Mouse (Mus musculus): ENCODE results near the gene Vmn1r1. TPM values are rescaled to one million over a fixed set of nuclear protein-coding genes. Genes with fewer than 3 reads are reported as not detected.
"Not testable (repeated sequence)": the region's sequence is repeated elsewhere in the genome, so short reads cannot be mapped to it uniquely, and the experiment has no call there.

Vmn1r1 gene
- polyA plus RNA-seq (2015; fragmentation: Nextera tagmentation; extraction: Ambion mirVana), result not detected in 2 replicates

GRCm38 (mm10) chr1:182164386-182164785, at the start of gene Vmn1r1:
TSS of gene Vmn1r1 (minus strand) at chr1:182164486.
- Histone ChIP-seq H3K36me3 (ENCODE audit: insufficient read depth, low read length) (no peaks in the 10 kb centered on the region), H3K4me2 (ENCODE audit: low read length) (no peak within 1 kb of the TSS), H3K4me3 (replicated peaks; ENCODE audit: low read depth, low read length) (no peak within 1 kb of the TSS), H3K9me3 (replicated peaks; ENCODE audit: low read length) (no peaks in the 10 kb centered on the region), H3K27me3 (ENCODE audit: insufficient read depth, low read length) (no peaks in the 10 kb centered on the region), H3K9ac (ENCODE audit: low read depth, low read length) (no peak within 1 kb of the TSS), H3K27ac (no peak within 1 kb of the TSS), H3K4me1 (replicated peaks; ENCODE audit: insufficient read depth, low read length) (no peaks in the 10 kb centered on the region)
- no peak for ATAC-seq (replicated peaks; ENCODE audit: low FRiP score, low read depth)
- no peak for DNase-seq (ENCODE audit: low spot score)
- 80% methylated on average over 7 of the region's 7 CpGs for WGBS
- TF ChIP-seq CTCF (IDR thresholded peaks at IDR 0.05; ENCODE audit: low read depth), result no peak

DNA sequence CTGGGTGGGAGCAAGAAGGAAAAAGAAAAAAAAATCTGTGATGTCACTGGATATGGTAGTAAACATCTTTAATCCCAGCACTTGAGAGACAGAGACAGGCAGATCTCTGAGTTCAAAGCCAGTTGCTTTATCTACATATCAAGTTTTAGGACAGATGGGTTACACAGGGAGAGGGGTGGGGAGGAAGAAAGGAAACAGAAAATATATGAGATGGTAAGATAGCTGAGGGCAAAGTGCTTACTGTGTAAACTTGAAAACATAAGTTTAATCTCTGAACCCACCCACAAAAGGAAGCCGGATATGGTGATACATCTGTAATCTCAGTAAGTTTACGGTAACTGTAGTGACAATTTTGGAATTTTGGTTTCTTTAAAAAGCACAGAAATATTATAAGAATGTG, 46.0 kb upstream of the Vmn1r1 start:
- no peaks in the 10 kb centered on the region for H3K36me3 ChIP-seq (ENCODE audit: insufficient read depth, low read length)
- DNase-seq (ENCODE audit: low spot score), result no peak
- 67% methylated on average over 2 of the region's 2 CpGs for WGBS
- no peak for TF ChIP-seq CTCF (IDR thresholded peaks at IDR 0.05; ENCODE audit: low read depth)
- no peak overlapping the region for H3K27ac ChIP-seq
- H3K4me2 ChIP-seq (ENCODE audit: low read length), result no peak overlapping the region
- H3K4me1 ChIP-seq (replicated peaks; ENCODE audit: insufficient read depth, low read length), result no peaks in the 10 kb centered on the region
- H3K27me3 ChIP-seq (ENCODE audit: insufficient read depth, low read length), result no peaks in the 10 kb centered on the region
- H3K4me3 ChIP-seq (replicated peaks; ENCODE audit: low read depth, low read length), result no peak overlapping the region
- H3K9ac ChIP-seq (ENCODE audit: low read depth, low read length), result no peak overlapping the region
- ATAC-seq (replicated peaks; ENCODE audit: low FRiP score, low read depth), result no peak
- 0 out of 2 replicates have a peak, but pooled peaks cover 5% of the 10 kb centered on the region for H3K9me3 ChIP-seq (replicated peaks; ENCODE audit: low read length)

- no peak overlapping the region for H3K27ac ChIP-seq
- no peak overlapping the region for H3K9ac ChIP-seq (ENCODE audit: low read depth, low read length)
- DNase-seq (ENCODE audit: low spot score), result peak; percentile 38
- TF ChIP-seq CTCF (IDR thresholded peaks at IDR 0.05; ENCODE audit: low read depth), result no peak
- whole genome bisulfite sequencing, result 54% methylated on average over 1 of the region's 1 CpGs
- ATAC-seq (replicated peaks; ENCODE audit: low FRiP score, low read depth), result no peak
- no peaks in the 10 kb centered on the region for H3K27me3 ChIP-seq (ENCODE audit: insufficient read depth, low read length)
- no peaks in the 10 kb centered on the region for H3K4me1 ChIP-seq (replicated peaks; ENCODE audit: insufficient read depth, low read length)
- no peak overlapping the region for H3K4me3 ChIP-seq (replicated peaks; ENCODE audit: low read depth, low read length)
- H3K9me3 ChIP-seq (replicated peaks; ENCODE audit: low read length), result no peaks in the 10 kb centered on the region
- no peak overlapping the region for H3K4me2 ChIP-seq (ENCODE audit: low read length)
- H3K36me3 ChIP-seq (ENCODE audit: insufficient read depth, low read length), result no peaks in the 10 kb centered on the region
Observed at GRCm38 (mm10) chr1:182192581-182192980, 28.3 kb upstream of the Vmn1r1 start.

- Histone ChIP-seq H3K27me3 (ENCODE audit: insufficient read depth, low read length) (no peaks in the 10 kb centered on the region), H3K36me3 (ENCODE audit: insufficient read depth, low read length) (no peaks in the 10 kb centered on the region), H3K4me2 (ENCODE audit: low read length) (no peak overlapping the region), H3K9me3 (replicated peaks; ENCODE audit: low read length) (no peaks in the 10 kb centered on the region), H3K4me3 (replicated peaks; ENCODE audit: low read depth, low read length) (no peak overlapping the region), H3K9ac (ENCODE audit: low read depth, low read length) (no peak overlapping the region), H3K27ac (no peak overlapping the region), H3K4me1 (replicated peaks; ENCODE audit: insufficient read depth, low read length) (no peaks in the 10 kb centered on the region)
- ATAC-seq (replicated peaks; ENCODE audit: low FRiP score, low read depth) (no peak), DNase-seq (ENCODE audit: low spot score) (peak; percentile 42)
- no peak for TF ChIP-seq CTCF (IDR thresholded peaks at IDR 0.05; ENCODE audit: low read depth)
- 28% methylated on average over 10 of the region's 10 CpGs for WGBS
Observed at GRCm38 (mm10) chr1:182191816-182192545, 27.7 kb upstream of the Vmn1r1 start.

DNA sequence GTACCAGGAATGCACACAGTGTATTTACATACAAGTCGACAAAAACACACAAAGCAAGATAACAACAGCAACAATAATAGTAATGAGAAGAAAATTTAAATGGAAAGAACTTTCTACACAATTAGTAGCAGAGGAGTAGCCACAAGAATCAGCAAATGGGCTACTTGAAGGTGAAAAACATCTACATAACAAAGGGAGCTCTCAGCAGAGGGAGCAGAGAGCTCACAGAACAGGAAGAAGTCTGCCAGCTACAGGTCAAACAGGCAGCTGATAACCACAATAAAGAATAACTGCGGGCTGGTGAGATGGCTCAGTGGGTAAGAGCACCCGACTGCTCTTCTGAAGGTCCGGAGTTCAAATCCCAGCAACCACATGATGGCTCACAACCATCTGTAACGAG, 26.9 kb upstream of the Vmn1r1 start:
- H3K36me3 ChIP-seq (ENCODE audit: insufficient read depth, low read length), result no peaks in the 10 kb centered on the region
- ATAC-seq (replicated peaks; ENCODE audit: low FRiP score, low read depth) (no peak), DNase-seq (ENCODE audit: low spot score) (no peak)
- H3K9ac ChIP-seq (ENCODE audit: low read depth, low read length), result no peak overlapping the region
- H3K9me3 ChIP-seq (replicated peaks; ENCODE audit: low read length), result no peaks in the 10 kb centered on the region
- WGBS, result 64% methylated on average over 4 of the region's 5 CpGs
- no peak overlapping the region for H3K27ac ChIP-seq
- H3K4me2 ChIP-seq (ENCODE audit: low read length), result no peak overlapping the region
- no peaks in the 10 kb centered on the region for H3K27me3 ChIP-seq (ENCODE audit: insufficient read depth, low read length)
- H3K4me3 ChIP-seq (replicated peaks; ENCODE audit: low read depth, low read length), result no peak overlapping the region
- TF ChIP-seq CTCF (IDR thresholded peaks at IDR 0.05; ENCODE audit: low read depth), result no peak
- no peaks in the 10 kb centered on the region for H3K4me1 ChIP-seq (replicated peaks; ENCODE audit: insufficient read depth, low read length)

DNA sequence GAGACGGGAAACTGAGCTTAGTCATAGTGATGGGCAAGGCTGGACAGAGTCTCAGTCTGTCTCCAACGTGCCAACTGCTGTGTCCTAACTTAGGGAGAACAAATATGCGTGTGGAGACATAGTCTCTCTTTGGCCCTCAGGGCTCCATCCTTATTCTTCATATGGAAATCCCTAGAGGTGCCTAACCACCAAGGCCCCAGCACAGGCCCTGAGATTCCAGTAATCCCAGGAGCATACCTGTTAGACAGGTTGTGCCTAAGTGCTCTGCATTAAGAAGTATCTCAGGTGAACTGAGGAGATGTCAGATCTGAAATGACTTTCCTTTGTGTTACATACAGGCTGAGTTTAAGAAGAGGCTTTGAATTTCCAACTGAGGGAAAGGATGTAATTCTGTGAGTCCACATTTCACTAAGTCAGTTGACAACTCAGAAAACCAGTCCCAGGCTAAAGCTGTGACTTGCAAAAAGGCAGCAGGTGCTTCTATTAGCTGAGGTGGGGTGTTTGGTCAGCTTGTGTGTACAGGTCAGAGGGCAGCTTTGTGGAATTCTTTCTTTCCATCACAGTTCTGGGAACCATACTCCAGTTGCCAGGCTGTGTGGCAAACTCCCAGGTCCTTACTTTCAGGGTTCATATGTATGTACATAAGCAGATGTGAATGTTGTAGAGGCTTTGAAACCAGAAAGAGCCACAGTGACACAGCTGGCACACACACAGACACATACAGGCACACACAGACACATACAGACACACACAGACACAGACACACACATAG, 25.6 kb upstream of the Vmn1r1 start:
- no peak for TF ChIP-seq CTCF (IDR thresholded peaks at IDR 0.05; ENCODE audit: low read depth)
- H3K27ac ChIP-seq, result no peak overlapping the region
- no peaks in the 10 kb centered on the region for H3K9me3 ChIP-seq (replicated peaks; ENCODE audit: low read length)
- H3K9ac ChIP-seq (ENCODE audit: low read depth, low read length), result no peak overlapping the region
- ATAC-seq (replicated peaks; ENCODE audit: low FRiP score, low read depth), result no peak
- H3K4me2 ChIP-seq (ENCODE audit: low read length), result no peak overlapping the region
- no peaks in the 10 kb centered on the region for H3K36me3 ChIP-seq (ENCODE audit: insufficient read depth, low read length)
- H3K4me1 ChIP-seq (replicated peaks; ENCODE audit: insufficient read depth, low read length), result no peaks in the 10 kb centered on the region
- no peak for DNase-seq (ENCODE audit: low spot score)
- WGBS, result 53% methylated on average over 3 of the region's 3 CpGs
- H3K27me3 ChIP-seq (ENCODE audit: insufficient read depth, low read length), result no peaks in the 10 kb centered on the region
- no peak overlapping the region for H3K4me3 ChIP-seq (replicated peaks; ENCODE audit: low read depth, low read length)

GRCm38 (mm10) chr1:182182449-182182848, 18.2 kb upstream of the Vmn1r1 start:
- H3K9me3 ChIP-seq (replicated peaks; ENCODE audit: low read length); H3K4me3 ChIP-seq (replicated peaks; ENCODE audit: low read depth, low read length); H3K27me3 ChIP-seq (ENCODE audit: insufficient read depth, low read length); H3K4me2 ChIP-seq (ENCODE audit: low read length); H3K4me1 ChIP-seq (replicated peaks; ENCODE audit: insufficient read depth, low read length); H3K9ac ChIP-seq (ENCODE audit: low read depth, low read length); ATAC-seq (replicated peaks; ENCODE audit: low FRiP score, low read depth); DNase-seq (ENCODE audit: low spot score); H3K36me3 ChIP-seq (ENCODE audit: insufficient read depth, low read length); H3K27ac ChIP-seq: not testable (repeated sequence)
- 84% methylated on average over 4 of the region's 4 CpGs for WGBS

Data from kidney, postnatal 0 days (tissue).